Mouse (Mus musculus) megakaryocyte, adult 5-6 weeks (primary cell): ENCODE measurements around the gene Krtap2-4. TPM values are rescaled to one million over a fixed set of nuclear protein-coding genes. Genes with fewer than 3 reads are reported as not detected.
"Not testable (repeated sequence)": the region's sequence is repeated elsewhere in the genome, so short reads cannot be mapped to it uniquely, and the experiment has no call there.

Experiments used
- ATAC-seq: 2 replicates; pipeline ENCODE4 v1.8.0; 2016; ENCODE audit warnings: mild to moderate bottlenecking, inconsistent platforms; ENCODE audit not compliant: poor library complexity, severe bottlenecking
- total RNA-seq, 2 experiments: library from RNA; stranded (forward) in 1 of 2; stranded (reverse) in 1 of 2; fragments of 153-499, 151-499 nt in 1 of 2; fragments of 221-1000, 200-1000 nt in 1 of 2; gene quantifications; 2 replicates each; pipeline versions ENCODE4 v1.2.3 to v1.2.4; 2015 to 2017

Gene Krtap2-4
- total RNA-seq (2015) (not detected in 2 replicates), total RNA-seq (2017) (not detected in 2 replicates)

- no peak for ATAC-seq
These were observed at the start of gene Krtap2-4 for GRCm38 (mm10) chr11:99614796-99615363. TSS of gene Krtap2-4 (minus strand) at chr11:99614846.

GRCm38 (mm10) chr11:99662802-99663201 is 48.2 kb upstream of the Krtap2-4 start:
- ATAC-seq = no peak

- no peak for ATAC-seq
These were observed 44.6 kb upstream of the Krtap2-4 start for GRCm38 (mm10) chr11:99659256-99659655.

- ATAC-seq = not testable (repeated sequence)
These were observed 43.9 kb upstream of the Krtap2-4 start, which contains the start of gene Gm11563 for GRCm38 (mm10) chr11:99658467-99659010. TSS of gene Gm11563 (minus strand) at chr11:99658960.

GRCm38 (mm10) chr11:99657051-99657450 is 42.4 kb upstream of the Krtap2-4 start:
- no peak for ATAC-seq

GRCm38 (mm10) chr11:99650136-99650535 is 35.5 kb upstream of the Krtap2-4 start, which contains the start of gene Gm11555:
TSS of gene Gm11555 (minus strand) at chr11:99650236.
- no peak for ATAC-seq

- ATAC-seq = no peak
These were observed 31.8 kb upstream of the Krtap2-4 start for GRCm38 (mm10) chr11:99646444-99646843.

GRCm38 (mm10) chr11:99644351-99644750 is 29.7 kb upstream of the Krtap2-4 start:
- no peak for ATAC-seq

- ATAC-seq = not testable (repeated sequence)
These were observed 29.0 kb upstream of the Krtap2-4 start, which contains the start of gene Krtap4-7 for GRCm38 (mm10) chr11:99643635-99644139. TSS of gene Krtap4-7 (minus strand) at chr11:99644089.

GRCm38 (mm10) chr11:99640926-99641325 is 26.3 kb upstream of the Krtap2-4 start:
- ATAC-seq = no peak

GRCm38 (mm10) chr11:99637086-99637485 is 22.4 kb upstream of the Krtap2-4 start:
- ATAC-seq = no peak

- ATAC-seq = no peak
These were observed 20.0 kb upstream of the Krtap2-4 start, which contains the start of gene Krtap4-2 for GRCm38 (mm10) chr11:99634653-99635134. TSS of gene Krtap4-2 (minus strand) at chr11:99635084.

GRCm38 (mm10) chr11:99633293-99633692 is 18.6 kb upstream of the Krtap2-4 start:
- ATAC-seq = no peak

GRCm38 (mm10) chr11:99630890-99631289 is 16.2 kb upstream of the Krtap2-4 start:
- ATAC-seq = no peak

GRCm38 (mm10) chr11:99628138-99628537 is 13.5 kb upstream of the Krtap2-4 start, which contains the start of gene Krtap4-1:
TSS of gene Krtap4-1 (minus strand) at chr11:99628238.
- ATAC-seq = no peak

GRCm38 (mm10) chr11:99620335-99620734 is 5.7 kb upstream of the Krtap2-4 start, which contains the start of gene Gm11562:
TSS of gene Gm11562 (minus strand) at chr11:99620435.
- ATAC-seq = no peak

- ATAC-seq = not testable (repeated sequence)
These were observed 4.6 kb downstream of the Krtap2-4 start, which contains the start of gene Gm11937 for GRCm38 (mm10) chr11:99610089-99610488. TSS of gene Gm11937 (minus strand) at chr11:99610189.

GRCm38 (mm10) chr11:99609126-99609525 is 5.5 kb downstream of the Krtap2-4 start:
- ATAC-seq = no peak

GRCm38 (mm10) chr11:99603208-99603607 is 11.4 kb downstream of the Krtap2-4 start, which contains the start of gene Gm11938:
TSS of gene Gm11938 (minus strand) at chr11:99603308.
- not testable (repeated sequence) for ATAC-seq

- ATAC-seq = not testable (repeated sequence)
These were observed 16.9 kb downstream of the Krtap2-4 start, which contains the start of gene Krtap9-3 for GRCm38 (mm10) chr11:99597742-99598141. TSS of gene Krtap9-3 (minus strand) at chr11:99598105.

- ATAC-seq = no peak
These were observed 23.7 kb downstream of the Krtap2-4 start, which contains the start of gene Krtap1-3 for GRCm38 (mm10) chr11:99590981-99591380. TSS of gene Krtap1-3 (minus strand) at chr11:99591339.
